Mouse (Mus musculus) kidney, adult 11 months (tissue): ENCODE results near the gene Nod1.
A peak's percentile ranks its signal among the peaks of the same experiment; 100 is the strongest.

ENCODE experiments used
- DNase-seq: peaks from one replicate; pipeline ENCODE4 v3.0.0; 2022

The Nod1 gene

GRCm38 (mm10) chr6:54972111-54972928 lies at the start of gene Nod1:
Gene Nod1, minus strand, starts transcription at chr6:54972612.
- DNase-seq: peak; percentile 84

GRCm38 (mm10) chr6:55021806-55022205 lies 49.4 kb upstream of the Nod1 start:
- DNase-seq: no peak

- no peak for DNase-seq
Measured at GRCm38 (mm10) chr6:55018417-55018816, 46.0 kb upstream of the Nod1 start.

- DNase-seq: peak; percentile 62
Measured at GRCm38 (mm10) chr6:55016710-55017583, 44.5 kb upstream of the Nod1 start.

- DNase-seq: peak; percentile 67
Measured at GRCm38 (mm10) chr6:55016236-55016635, 43.8 kb upstream of the Nod1 start.

- no peak for DNase-seq
Measured at GRCm38 (mm10) chr6:55014184-55014583, 41.8 kb upstream of the Nod1 start.

GRCm38 (mm10) chr6:55012516-55012915 lies 40.1 kb upstream of the Nod1 start:
- no peak for DNase-seq

GRCm38 (mm10) chr6:55010330-55011091 lies 38.1 kb upstream of the Nod1 start:
- no peak for DNase-seq

- DNase-seq: no peak
Measured at GRCm38 (mm10) chr6:55009391-55010230, 37.2 kb upstream of the Nod1 start.

- no peak for DNase-seq
Measured at GRCm38 (mm10) chr6:55008401-55008800, 36.0 kb upstream of the Nod1 start.

- no peak for DNase-seq
Measured at GRCm38 (mm10) chr6:55003559-55003958, 31.1 kb upstream of the Nod1 start.

GRCm38 (mm10) chr6:55002438-55002837 lies 30.0 kb upstream of the Nod1 start:
- DNase-seq: no peak

- no peak for DNase-seq
Measured at GRCm38 (mm10) chr6:55001320-55001719, 28.9 kb upstream of the Nod1 start.

GRCm38 (mm10) chr6:54997726-54998125 lies 25.3 kb upstream of the Nod1 start:
- peak; percentile 84 for DNase-seq

- DNase-seq: peak; percentile 28
Measured at GRCm38 (mm10) chr6:54996361-54996760, 23.9 kb upstream of the Nod1 start.

GRCm38 (mm10) chr6:54992734-54993260 lies 20.4 kb upstream of the Nod1 start, which contains the start of gene Ggct:
Gene Ggct, minus strand, starts transcription at chr6:54992950.
- DNase-seq: peak; percentile 99

- DNase-seq: no peak
Measured at GRCm38 (mm10) chr6:54992141-54992540, 19.7 kb upstream of the Nod1 start.

GRCm38 (mm10) chr6:54991189-54991588 lies 18.8 kb upstream of the Nod1 start:
- no peak for DNase-seq

- DNase-seq: no peak
Measured at GRCm38 (mm10) chr6:54988141-54988540, 15.7 kb upstream of the Nod1 start.

GRCm38 (mm10) chr6:54984096-54984495 lies 11.7 kb upstream of the Nod1 start:
- no peak for DNase-seq

GRCm38 (mm10) chr6:54983526-54984050 lies 11.2 kb upstream of the Nod1 start:
- DNase-seq: no peak
